Mouse (Mus musculus) embryonic fibroblast, embryonic 13.5 days (primary cell): ENCODE results near the gene Snip1.

ENCODE experiments used
- CTCF ChIP-seq: IDR thresholded peaks from 2 replicates; pipeline ENCODE4 v1.5.1; 2011; ENCODE audit warnings: mild to moderate bottlenecking, control low read depth, low read length, moderate library complexity, borderline replicate concordance; ENCODE audit not compliant: insufficient read depth
- POLR2A ChIP-seq: IDR thresholded peaks from 2 replicates; pipeline ENCODE4 v1.6.1; 2011; ENCODE audit warnings: low read depth, mild to moderate bottlenecking, control low read depth, low read length, moderate library complexity

DNA sequence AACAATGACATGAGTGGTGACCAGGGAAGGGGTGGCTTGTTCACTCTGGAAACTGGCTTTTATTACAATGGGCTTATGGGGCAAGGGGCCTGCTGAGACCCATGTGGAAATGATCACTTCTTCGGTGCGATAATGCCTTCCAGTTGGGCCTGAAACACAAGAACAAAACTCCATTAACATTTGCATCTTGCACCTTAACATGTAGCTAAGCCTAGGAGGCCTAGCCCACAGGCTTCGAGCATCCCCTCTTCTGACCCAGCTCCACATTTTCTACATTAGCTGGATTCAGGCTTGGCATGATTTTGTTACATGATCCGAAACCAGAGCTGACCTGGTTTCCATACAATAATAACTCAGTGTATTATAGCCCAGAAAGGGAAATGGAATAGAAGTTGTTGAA is 10.0 kb upstream of the Snip1 start:
- no peak for TF ChIP-seq POLR2A
- TF ChIP-seq CTCF = no peak
